Mouse (Mus musculus): Measurements from ENCODE around the gene Dgki. TPM values are rescaled to one million over a fixed set of nuclear protein-coding genes. Genes with fewer than 3 reads are reported as not detected.
A peak's percentile ranks its signal among the peaks of the same experiment; 100 is the strongest.
"Not testable (repeated sequence)": the region's sequence is repeated elsewhere in the genome, so short reads cannot be mapped to it uniquely, and the experiment has no call there.

The Dgki gene
- total RNA-seq, 2 experiments from 2014 or later, result 60.3 to 63.2 TPM

GRCm38 (mm10) chr6:37197745-37198144, 102.2 kb downstream of the Dgki start:
- intact Hi-C loops (cut with DNase I), result no loop called here

DNA sequence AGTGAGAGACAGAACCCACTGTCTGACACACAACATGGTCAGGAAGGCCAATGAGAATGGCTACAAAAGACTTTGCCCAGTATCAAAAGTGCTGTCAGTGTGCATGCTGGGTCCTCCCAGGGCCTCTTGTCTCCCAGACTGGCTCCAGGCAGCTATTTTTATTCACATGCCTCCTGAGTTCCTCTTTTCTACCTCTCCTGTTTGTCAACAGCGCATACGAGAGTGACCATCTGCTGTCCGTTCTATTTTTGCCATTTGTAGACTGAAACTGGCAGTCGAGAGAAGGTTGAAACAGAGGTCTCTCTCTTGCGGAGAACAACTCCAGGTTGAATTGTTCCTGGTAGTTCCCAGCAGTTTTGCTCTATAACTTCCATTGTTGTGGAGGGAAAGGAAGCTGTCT, 103.1 kb downstream of the Dgki start:
- peak in 1 of 2 experiments; percentile 16 for DNase-seq (ENCODE audit: extremely low spot score in 1 of 2, low spot score in 2 of 2)

More at GRCm38 (mm10) chr6:37197745-37198144, 102.2 kb downstream of the Dgki start:
- no peak for DNase-seq (ENCODE audit: extremely low spot score in 1 of 2, low spot score in 2 of 2)

DNA sequence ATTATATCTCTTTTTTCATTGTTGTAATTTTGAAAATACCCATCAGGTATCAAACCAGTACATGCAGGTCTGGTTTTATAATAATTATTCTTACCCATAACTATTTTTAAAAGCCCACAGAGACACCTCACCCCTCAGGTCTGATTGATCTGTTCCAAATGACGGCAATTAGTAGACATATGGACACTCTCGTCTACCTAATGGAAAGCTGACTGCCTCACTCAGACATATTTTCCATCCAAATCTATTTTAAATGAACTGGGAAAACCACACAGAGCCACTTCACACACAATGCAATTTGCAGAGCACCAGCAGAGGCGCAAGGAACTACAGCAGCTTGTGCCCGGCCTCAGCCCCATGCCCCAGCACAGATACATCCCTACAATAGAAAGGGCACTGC, 104.2 kb downstream of the Dgki start:
- no peak for DNase-seq (ENCODE audit: extremely low spot score in 1 of 2, low spot score in 2 of 2)
- intact Hi-C loops (cut with DNase I), result no loop called here

More for the DNA sequence above, 103.1 kb downstream of the Dgki start:
- intact Hi-C loops (cut with DNase I), result no loop called here

GRCm38 (mm10) chr6:37181961-37182360, 118.0 kb downstream of the Dgki start:
- intact Hi-C loops (cut with DNase I), result no loop called here
- no peak for DNase-seq (ENCODE audit: extremely low spot score in 1 of 2, low spot score in 2 of 2)

- DNase-seq (ENCODE audit: extremely low spot score in 1 of 2, low spot score in 2 of 2), result no peak
- intact Hi-C loops (cut with DNase I), result no loop called here
Observed at GRCm38 (mm10) chr6:37171149-37171832, 128.7 kb downstream of the Dgki start.

- intact Hi-C loops (cut with DNase I), result no loop called here
- DNase-seq (ENCODE audit: extremely low spot score in 1 of 2, low spot score in 2 of 2), result no peak
Observed at GRCm38 (mm10) chr6:37158880-37159279, 141.1 kb downstream of the Dgki start.

DNA sequence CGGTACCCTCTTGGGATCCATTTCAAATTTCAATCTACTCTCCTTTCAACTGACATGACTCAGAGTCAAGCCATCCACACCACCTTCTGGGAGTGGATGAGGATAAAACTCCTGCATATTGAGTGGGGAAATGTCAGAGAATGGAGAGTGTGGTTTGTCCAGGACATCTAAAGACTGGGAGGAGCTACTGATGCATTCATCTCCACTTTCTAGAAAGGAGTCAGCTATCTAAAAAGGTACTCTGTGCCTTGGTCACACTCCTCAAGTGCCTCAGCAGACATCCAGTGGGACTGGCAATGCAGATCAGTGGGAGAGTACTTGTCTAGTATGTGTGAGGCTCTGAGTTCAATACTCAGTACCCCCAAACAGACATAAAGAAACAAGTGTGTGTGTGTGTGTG, 145.9 kb downstream of the Dgki start:
- no peak for DNase-seq (ENCODE audit: extremely low spot score in 1 of 2, low spot score in 2 of 2)
- intact Hi-C loops (cut with DNase I), result no loop called here

GRCm38 (mm10) chr6:37150483-37150882, 149.5 kb downstream of the Dgki start:
- DNase-seq (ENCODE audit: extremely low spot score in 1 of 2, low spot score in 2 of 2), result peak in 1 of 2 experiments; percentile 34
- intact Hi-C loops (cut with DNase I), result no loop called here

- no peak for DNase-seq (ENCODE audit: extremely low spot score in 1 of 2, low spot score in 2 of 2)
- intact Hi-C loops (cut with DNase I), result no loop called here
Observed at GRCm38 (mm10) chr6:37150038-37150437, 149.9 kb downstream of the Dgki start.

- intact Hi-C loops (cut with DNase I), result no loop called here
- no peak for DNase-seq (ENCODE audit: extremely low spot score in 1 of 2, low spot score in 2 of 2)
Observed at GRCm38 (mm10) chr6:37149196-37149595, 150.8 kb downstream of the Dgki start.

GRCm38 (mm10) chr6:37147431-37148022, 152.5 kb downstream of the Dgki start:
- intact Hi-C loops (cut with DNase I), result no loop called here
- no peak for DNase-seq (ENCODE audit: extremely low spot score in 1 of 2, low spot score in 2 of 2)

DNA sequence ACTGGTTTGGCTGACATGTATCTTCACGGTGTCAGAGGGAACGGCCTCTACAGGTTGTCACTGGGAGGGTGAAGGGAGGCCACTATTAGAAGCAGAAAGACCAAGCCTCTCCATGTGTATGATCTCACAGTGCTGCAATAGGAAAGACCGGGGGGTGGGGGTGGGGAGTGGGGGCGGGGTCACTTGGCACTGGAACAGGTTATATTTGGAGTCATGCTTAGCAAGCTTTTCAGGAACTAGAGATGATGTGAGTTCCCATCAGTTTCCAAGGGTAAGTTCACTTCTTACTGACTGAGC, 156.2 kb downstream of the Dgki start:
- DNase-seq (ENCODE audit: extremely low spot score in 1 of 2, low spot score in 2 of 2), result no peak
- intact Hi-C loops (cut with DNase I), result no loop called here

DNA sequence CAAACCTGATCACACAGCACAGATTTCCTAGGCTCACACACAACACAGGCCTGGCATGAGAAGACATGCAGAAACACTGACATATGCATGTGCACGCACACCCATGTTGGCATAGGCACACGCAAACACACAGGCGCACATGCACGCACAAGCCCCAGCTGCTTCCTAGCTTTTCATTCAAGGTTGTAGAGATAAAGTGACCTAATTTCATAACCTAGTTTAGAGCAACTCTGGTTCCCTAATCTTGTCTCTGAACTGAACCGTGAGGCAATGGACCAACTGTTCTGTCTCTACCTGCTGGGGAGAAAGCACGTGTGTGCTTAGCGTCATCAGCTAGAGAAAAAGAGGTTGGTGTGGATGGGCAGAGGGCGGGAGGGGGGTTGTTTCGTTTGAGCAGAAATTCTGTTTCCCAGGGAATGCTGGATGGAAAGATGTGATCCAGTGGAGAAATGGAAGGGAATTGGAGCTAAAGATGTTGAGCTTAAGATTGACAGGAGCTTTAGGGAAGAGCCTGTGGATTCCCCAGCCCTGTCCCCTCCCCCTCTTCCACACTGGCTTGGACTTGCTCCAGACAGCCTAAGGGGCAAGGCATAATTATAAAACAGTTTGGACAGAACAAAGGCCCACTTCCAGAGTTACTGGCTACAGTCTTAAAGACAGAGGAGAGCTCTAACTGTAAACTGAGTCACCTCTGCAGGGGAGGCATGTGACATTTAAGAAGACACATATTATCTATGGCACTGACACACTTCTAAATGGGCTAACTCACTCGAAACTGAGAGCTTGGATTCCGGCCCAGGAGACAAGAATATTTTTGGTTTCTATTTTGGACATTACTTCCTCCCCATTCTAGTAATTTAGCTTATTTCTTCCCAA, 156.8 kb downstream of the Dgki start:
- DNase-seq (ENCODE audit: extremely low spot score in 1 of 2, low spot score in 2 of 2), result peak; percentile 20 to 34
- intact Hi-C loops (cut with DNase I), result no loop called here

- no peak for DNase-seq (ENCODE audit: extremely low spot score in 1 of 2, low spot score in 2 of 2)
- intact Hi-C loops (cut with DNase I), result no loop called here
Observed at GRCm38 (mm10) chr6:37138816-37139215, 161.2 kb downstream of the Dgki start.

DNA sequence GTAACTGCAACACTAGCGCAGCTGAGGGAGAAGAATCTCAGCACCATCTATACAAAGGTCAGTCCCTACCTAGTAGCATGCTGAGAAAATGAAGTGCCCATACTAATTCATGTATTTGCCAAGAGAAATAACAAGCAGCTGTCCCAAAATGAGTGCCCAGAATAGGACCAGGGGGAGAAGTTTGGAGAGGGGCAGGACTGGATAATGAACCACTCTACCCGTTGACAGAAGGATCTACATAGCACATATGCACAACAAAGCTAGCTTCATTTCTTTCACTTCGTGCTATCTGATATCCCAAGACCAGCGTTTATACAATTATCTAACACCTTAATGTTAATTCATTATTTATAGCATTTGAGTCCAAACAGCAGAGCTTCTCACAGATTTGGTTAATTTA, 168.7 kb downstream of the Dgki start:
- intact Hi-C loops (cut with DNase I), result no loop called here
- DNase-seq (ENCODE audit: extremely low spot score in 1 of 2, low spot score in 2 of 2), result no peak

DNA sequence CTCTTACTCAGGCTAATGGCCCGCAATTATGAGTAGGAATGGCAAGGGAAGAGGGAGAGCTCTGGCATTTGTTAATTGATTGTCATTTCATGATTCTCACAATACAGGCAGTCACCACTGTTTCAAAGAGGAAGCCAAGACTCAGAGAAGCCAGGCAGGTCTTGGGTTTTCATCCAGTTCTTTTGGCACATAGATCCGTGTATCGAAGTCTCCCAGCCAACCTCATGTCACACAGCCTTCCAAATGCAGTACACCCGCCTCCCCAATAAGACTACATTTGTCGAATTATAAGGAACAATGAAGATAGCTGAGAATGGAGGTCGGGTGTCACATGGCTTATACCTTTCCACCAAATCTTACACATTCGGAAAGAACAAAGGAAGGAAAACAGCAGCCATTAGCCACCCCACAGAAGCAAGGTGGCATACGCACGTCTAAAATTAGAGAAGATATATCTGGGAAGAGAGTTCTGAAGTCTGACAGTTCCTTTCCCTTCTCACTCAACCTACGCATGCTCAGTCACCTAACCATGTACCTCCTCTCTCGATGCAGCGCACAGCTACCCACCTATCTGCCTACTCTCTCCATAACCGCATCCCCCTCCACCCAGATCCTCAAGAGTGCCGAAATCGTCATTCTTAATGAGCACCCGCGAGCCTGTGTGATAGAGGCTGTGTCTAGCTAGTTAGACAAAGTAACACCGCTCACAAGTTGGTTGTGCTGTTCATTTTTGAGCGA, 179.4 kb downstream of the Dgki start:
- DNase-seq (ENCODE audit: extremely low spot score in 1 of 2, low spot score in 2 of 2), result no peak
- intact Hi-C loops (cut with DNase I), result no loop called here

GRCm38 (mm10) chr6:37119205-37119604, 180.8 kb downstream of the Dgki start:
- intact Hi-C loops (cut with DNase I), result no loop called here
- no peak for DNase-seq (ENCODE audit: extremely low spot score in 1 of 2, low spot score in 2 of 2)

- DNase-seq (ENCODE audit: extremely low spot score in 1 of 2, low spot score in 2 of 2), result no peak
- intact Hi-C loops (cut with DNase I), result no loop called here
Observed at GRCm38 (mm10) chr6:37113048-37113447, 186.9 kb downstream of the Dgki start.

- DNase-seq (ENCODE audit: extremely low spot score in 1 of 2, low spot score in 2 of 2); intact Hi-C loops (cut with DNase I): not testable (repeated sequence)
Observed at GRCm38 (mm10) chr6:37106236-37106635, 193.7 kb downstream of the Dgki start.
